Mouse (Mus musculus) T-cell, adult 66 days (primary cell): ENCODE data around the gene Lsm14a. TPM values are rescaled to one million over a fixed set of nuclear protein-coding genes. Genes with fewer than 3 reads are reported as not detected.

ENCODE experiments used
- total RNA-seq, 2 experiments: library from RNA; stranded (reverse); gene quantifications; 3 replicates in 1 of 2; 4 replicates in 1 of 2; pipeline ENCODE4 v1.2.4; 2023

Lsm14a gene
- total RNA-seq = 100 to 1,000 TPM; 198 to 206 TPM

DNA sequence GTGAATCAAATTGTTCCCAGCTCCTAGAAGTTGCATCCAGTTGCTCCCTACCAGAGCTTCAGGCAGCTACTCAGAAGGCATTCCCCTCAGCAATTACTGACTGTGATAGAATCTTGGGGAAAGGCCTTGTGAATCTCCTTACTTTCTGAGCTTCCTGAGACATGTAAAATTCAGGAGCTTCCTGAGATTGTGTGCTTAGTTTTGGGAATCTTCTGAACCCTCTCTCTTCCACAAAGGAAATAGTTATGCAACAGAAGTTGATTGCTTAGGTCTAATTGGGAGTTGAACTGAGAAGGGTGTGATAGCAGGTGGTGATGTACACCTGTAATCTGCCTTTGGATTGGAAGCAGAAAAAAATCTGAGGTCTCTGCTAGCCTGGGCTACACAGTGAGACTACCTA, at the start of gene Lsm14a:
TSS of gene Lsm14a (minus strand) at position 101 of the 400 bp plus-strand sequence.

DNA sequence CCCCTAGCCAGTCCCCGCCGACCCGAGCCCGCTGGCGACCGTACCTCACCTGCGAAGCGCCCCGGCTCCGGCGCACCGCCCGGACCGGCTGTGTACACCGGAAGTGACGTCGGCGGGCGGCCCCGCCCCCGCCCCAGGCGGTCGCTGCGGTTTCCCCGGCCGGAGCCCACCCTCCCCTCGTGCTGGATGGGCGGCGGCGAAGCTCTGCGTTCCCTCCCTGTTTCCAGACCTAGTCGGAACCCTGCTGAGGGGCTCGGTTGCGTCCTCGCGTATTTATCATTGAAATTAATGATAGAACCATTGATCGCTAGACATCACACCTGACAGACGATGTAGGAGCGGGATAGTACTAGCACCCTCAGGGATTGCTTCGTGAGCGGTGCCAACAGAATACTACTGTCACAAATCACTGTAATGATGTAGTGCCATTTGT, 79.7 kb downstream of the Lsm14a start, which contains the start of gene 4931406P16Rik:
TSS of gene 4931406P16Rik (minus strand) at position 109 of the 433 bp plus-strand sequence.

Other genes with a start within 250 kb of the Lsm14a start
- 10 to 100 TPM; 74.9 to 88.4 TPM for gene Uba2, start 223.7 kb downstream of the Lsm14a start, total RNA-seq
- 10 to 100 TPM; 26.7 to 27.1 TPM for gene Pdcd2l, start 196.7 kb downstream of the Lsm14a start, total RNA-seq
- 100 to 1,000 TPM; 255 to 292 TPM for gene Gpi1, start 163.0 kb downstream of the Lsm14a start, total RNA-seq
- gene Gm6096, start 142.3 kb downstream of the Lsm14a start, total RNA-seq = not detected
- gene 4931406P16Rik, start 79.8 kb downstream of the Lsm14a start, total RNA-seq = 10 to 100 TPM; 53.2 to 69.7 TPM